Mouse (Mus musculus): Measurements from ENCODE around the gene Mtmr1.

The Mtmr1 gene

GRCm38 (mm10) chrX:71439473-71439872, 74.9 kb downstream of the Mtmr1 start:
- DNase-seq (ENCODE audit: extremely low spot score, low read depth, low spot score) = no peak

- DNase-seq (ENCODE audit: extremely low spot score, low read depth, low spot score) = no peak
These were observed 78.4 kb downstream of the Mtmr1 start for GRCm38 (mm10) chrX:71442916-71443315.

GRCm38 (mm10) chrX:71456078-71456737, 91.6 kb downstream of the Mtmr1 start:
- no peak for DNase-seq (ENCODE audit: extremely low spot score, low read depth, low spot score)

- no peak for DNase-seq (ENCODE audit: extremely low spot score, low read depth, low spot score)
These were observed 99.7 kb downstream of the Mtmr1 start for GRCm38 (mm10) chrX:71464138-71464826.

GRCm38 (mm10) chrX:71465417-71465816, 100.9 kb downstream of the Mtmr1 start:
- no peak for DNase-seq (ENCODE audit: extremely low spot score, low read depth, low spot score)

DNA sequence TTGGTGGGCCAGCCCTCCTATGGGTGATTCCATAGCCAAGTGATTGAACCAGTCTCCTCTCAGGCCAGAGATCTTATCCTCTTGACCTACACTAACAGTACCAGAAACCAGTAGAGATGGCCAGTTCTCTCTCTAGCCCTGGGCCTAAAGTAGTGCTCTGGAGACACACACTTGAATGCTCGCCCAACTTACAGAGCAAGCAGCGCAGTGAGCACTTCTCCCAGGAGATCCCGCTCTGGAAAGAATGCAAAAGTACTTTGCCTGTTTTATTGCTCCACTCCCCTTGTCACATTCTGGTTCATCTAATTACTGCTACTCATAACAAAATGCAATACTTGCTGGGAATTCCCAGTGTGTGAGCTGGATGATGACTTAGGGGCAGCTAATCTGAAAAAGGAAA, 102.9 kb downstream of the Mtmr1 start:
- DNase-seq (ENCODE audit: extremely low spot score, low read depth, low spot score) = no peak
